Mouse (Mus musculus) embryonic facial prominence, embryonic 13.5 days (tissue): ENCODE measurements at regions not wholly inside any gene's neighbourhood (a gene's known extent, or its start where the extent isn't known, plus 50 kb on each side); places are given as distances from the start of the nearest gene placed in this dataset.

Experiments
- ATAC-seq: fragments of 200-750 bp; cut with Nextera tagmentation; 2 replicates; pipeline ENCODE4 v1.8.0; 2017; ENCODE audit warnings: low read depth; ENCODE audit not compliant: insufficient number of reproducible peaks, insufficient read depth, low FRiP score, low TSS enrichment
- H3K27ac ChIP-seq: fragments of 300-500 bp; sonication (generic); 2 replicates; pipeline ENCODE4 v1.5.1; 2015; ENCODE audit warnings: moderate library complexity, mild to moderate bottlenecking, inconsistent platforms
- H3K27me3 ChIP-seq: fragments of 300-500 bp; sonication (generic); 2 replicates; pipeline ENCODE4 v1.6.1; 2015; ENCODE audit warnings: mild to moderate bottlenecking, inconsistent platforms
- H3K36me3 ChIP-seq: fragments of 300-500 bp; sonication (generic); 2 replicates; pipeline ENCODE4 v1.6.1; 2015; ENCODE audit warnings: mild to moderate bottlenecking, inconsistent platforms
- H3K4me1 ChIP-seq: fragments of 300-500 bp; sonication (generic); 2 replicates; pipeline ENCODE4 v1.6.1; 2015; ENCODE audit warnings: inconsistent platforms
- H3K4me2 ChIP-seq: fragments of 300-500 bp; sonication (generic); 2 replicates; pipeline ENCODE4 v1.6.1; 2015; ENCODE audit warnings: moderate library complexity, mild to moderate bottlenecking, inconsistent platforms
- H3K4me3 ChIP-seq: fragments of 300-500 bp; sonication (generic); 2 replicates; pipeline ENCODE4 v1.5.1; 2015; ENCODE audit warnings: mild to moderate bottlenecking, inconsistent platforms
- H3K9ac ChIP-seq: fragments of 300-500 bp; sonication (generic); 2 replicates; pipeline ENCODE4 v1.6.1; 2015; ENCODE audit warnings: mild to moderate bottlenecking, inconsistent platforms
- H3K9me3 ChIP-seq: fragments of 300-500 bp; sonication (generic); 2 replicates; pipeline ENCODE4 v1.6.1; 2016; ENCODE audit warnings: inconsistent platforms
- WGBS: fragments of 180-500 bp; shearing (Covaris S2); methylation state at CpG from one replicate; pipeline ENCODE4 v1.1.7; 2015; ENCODE audit warnings: mixed read lengths; 5-methylcytosine and 5-hydroxymethylcytosine counted together

- ATAC-seq: no peak
- whole genome bisulfite sequencing: 80% methylated on average over 3 of the region's 3 CpGs
- Histone ChIP-seq H3K4me2 (no peak overlapping the region), H3K9ac (no peak overlapping the region), H3K27me3 (no peaks in the 10 kb centered on the region), H3K36me3 (no peaks in the 10 kb centered on the region), H3K4me1 (no peaks in the 10 kb centered on the region), H3K4me3 (no peak overlapping the region), H3K27ac (no peak overlapping the region), H3K9me3 (no peaks in the 10 kb centered on the region)
Observed at GRCm38 (mm10) chr8:39695331-39695730, 979.5 kb upstream of the Adam24 start.

GRCm38 (mm10) chr8:39705843-39706242 lies 969.0 kb upstream of the Adam24 start:
- Histone ChIP-seq H3K4me1 (no peaks in the 10 kb centered on the region), H3K9me3 (no peaks in the 10 kb centered on the region), H3K4me3 (no peak overlapping the region), H3K27ac (no peak overlapping the region), H3K36me3 (no peaks in the 10 kb centered on the region), H3K9ac (no peak overlapping the region), H3K27me3 (no peaks in the 10 kb centered on the region), H3K4me2 (no peak overlapping the region)
- ATAC-seq: no peak
- 82% methylated on average over 1 of the region's 1 CpGs for WGBS

- Histone ChIP-seq H3K4me2 (no peak overlapping the region), H3K4me3 (no peak overlapping the region), H3K9me3 (no peaks in the 10 kb centered on the region), H3K9ac (no peak overlapping the region), H3K27ac (no peak overlapping the region), H3K36me3 (no peaks in the 10 kb centered on the region), H3K4me1 (peaks cover 6% of the 10 kb centered on the region; the same call in 1 of the 2 replicates), H3K27me3 (no peaks in the 10 kb centered on the region)
- no peak for ATAC-seq
Observed at GRCm38 (mm10) chr8:39742377-39742776, 932.5 kb upstream of the Adam24 start.

- WGBS: 60% methylated on average over 5 of the region's 5 CpGs
- Histone ChIP-seq H3K9me3 (no peaks in the 10 kb centered on the region), H3K27ac (no peak overlapping the region), H3K4me2 (no peak overlapping the region), H3K4me3 (no peak overlapping the region), H3K36me3 (no peaks in the 10 kb centered on the region), H3K9ac (no peak overlapping the region), H3K4me1 (peaks cover 6% of the 10 kb centered on the region; the same call in 1 of the 2 replicates), H3K27me3 (no peaks in the 10 kb centered on the region)
- no peak for ATAC-seq
Observed at GRCm38 (mm10) chr8:39746225-39746624, 928.7 kb upstream of the Adam24 start.

GRCm38 (mm10) chr8:39759905-39760304 lies 915.0 kb upstream of the Adam24 start:
- Histone ChIP-seq H3K36me3 (no peaks in the 10 kb centered on the region), H3K27me3 (no peaks in the 10 kb centered on the region), H3K9me3 (peaks cover 6% of the 10 kb centered on the region; the same call in 1 of the 2 replicates), H3K4me1 (no peaks in the 10 kb centered on the region), H3K4me2 (no peak overlapping the region), H3K27ac (no peak overlapping the region), H3K4me3 (no peak overlapping the region), H3K9ac (no peak overlapping the region)
- 0 out of 2 replicates have a peak, but pooled peaks have one; percentile 59 for ATAC-seq

- WGBS: 71% methylated on average over 6 of the region's 6 CpGs
Observed at GRCm38 (mm10) chr8:39779449-39779848, 895.4 kb upstream of the Adam24 start.

GRCm38 (mm10) chr8:39780169-39780568 lies 894.7 kb upstream of the Adam24 start:
- no peak overlapping the region for H3K4me2 ChIP-seq
- H3K4me3 ChIP-seq: no peak overlapping the region
- no peaks in the 10 kb centered on the region for H3K36me3 ChIP-seq
- H3K9me3 ChIP-seq: no peaks in the 10 kb centered on the region
- H3K4me1 ChIP-seq: no peaks in the 10 kb centered on the region
- H3K27ac ChIP-seq: no peak overlapping the region
- H3K27me3 ChIP-seq: no peaks in the 10 kb centered on the region
- WGBS: 83% methylated on average over 4 of the region's 4 CpGs
- ATAC-seq: no peak
- H3K9ac ChIP-seq: no peak overlapping the region

More at GRCm38 (mm10) chr8:39779449-39779848, 895.4 kb upstream of the Adam24 start:
- H3K36me3 ChIP-seq: no peaks in the 10 kb centered on the region
- no peak overlapping the region for H3K4me2 ChIP-seq
- H3K27me3 ChIP-seq: no peaks in the 10 kb centered on the region
- H3K9me3 ChIP-seq: no peaks in the 10 kb centered on the region
- no peak for ATAC-seq
- no peak overlapping the region for H3K4me3 ChIP-seq
- no peak overlapping the region for H3K27ac ChIP-seq
- no peaks in the 10 kb centered on the region for H3K4me1 ChIP-seq
- no peak overlapping the region for H3K9ac ChIP-seq

GRCm38 (mm10) chr8:39781424-39782161 lies 893.3 kb upstream of the Adam24 start:
- Histone ChIP-seq H3K27me3 (no peaks in the 10 kb centered on the region), H3K4me3 (no peak overlapping the region), H3K27ac (no peak overlapping the region), H3K4me1 (no peaks in the 10 kb centered on the region), H3K4me2 (no peak overlapping the region), H3K9me3 (no peaks in the 10 kb centered on the region), H3K36me3 (no peaks in the 10 kb centered on the region), H3K9ac (no peak overlapping the region)
- ATAC-seq: no peak
- 76% methylated on average over 3 of the region's 3 CpGs for WGBS

GRCm38 (mm10) chr8:39782162-39782530 lies 892.7 kb upstream of the Adam24 start:
- no peaks in the 10 kb centered on the region for H3K9me3 ChIP-seq
- H3K4me2 ChIP-seq: no peak overlapping the region
- no peak overlapping the region for H3K9ac ChIP-seq
- WGBS: 71% methylated on average over 2 of the region's 2 CpGs
- no peaks in the 10 kb centered on the region for H3K27me3 ChIP-seq
- H3K4me1 ChIP-seq: no peaks in the 10 kb centered on the region
- H3K4me3 ChIP-seq: no peak overlapping the region
- no peaks in the 10 kb centered on the region for H3K36me3 ChIP-seq
- H3K27ac ChIP-seq: no peak overlapping the region
- no peak for ATAC-seq
